27 mouse cellular contexts compared by ENCODE assay signal in the genomic region with DNA sequence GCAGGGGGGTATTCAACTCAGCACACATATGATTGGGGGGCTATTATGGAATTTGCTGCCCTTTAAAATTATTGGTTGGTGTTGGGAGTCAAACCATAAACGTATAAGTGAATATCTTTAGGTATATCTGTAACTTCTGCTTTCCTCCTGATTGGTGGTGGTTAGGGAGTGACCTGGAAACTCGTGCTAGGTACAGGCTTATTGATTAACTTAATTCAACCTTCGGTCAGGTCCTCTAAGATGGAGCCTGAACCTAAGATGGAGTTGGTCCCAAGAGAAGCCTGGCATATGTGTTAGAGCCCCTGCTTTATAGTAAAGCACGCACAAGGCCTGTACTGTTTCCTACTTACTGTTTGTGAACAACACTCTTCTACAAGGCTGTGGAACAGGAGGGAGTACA. TPM values are rescaled to one million over a fixed set of nuclear protein-coding genes. Genes with fewer than 3 reads are reported as not detected.
A peak's percentile ranks its signal among the peaks of the same experiment; 100 is the strongest.
DNase-seq lines count a peak whose midpoint lies in the region; ATAC-seq and TF ChIP-seq lines count a peak whose summit lies in the region.
"Had no signal": no experiment of that assay in that cellular context is flagged by ENCODE, and none has a peak within 500 bp of the region (broad histone marks: within the 10 kb centered on the region; RNA-seq: fewer than 3 reads in every experiment).

No protein-coding gene starts in this region.

- H3K4me1 ChIP-seq in kidney, adult 2 months (ENCODE audit: control insufficient read depth, insufficient read depth, low read length): peaks cover 27% of the 10 kb centered on the region
- peaks cover 16% of the 10 kb centered on the region for H3K4me1 ChIP-seq in liver, adult 2 months (ENCODE audit: control insufficient read depth, insufficient read depth, low read length)
- no peaks in the 10 kb centered on the region for H3K4me1 ChIP-seq in liver, embryonic 11.5 days (replicated peaks; ENCODE audit: control insufficient read depth, insufficient read depth, low read length)
- H3K4me1 ChIP-seq: embryonic facial prominence, embryonic 10.5 days; embryonic facial prominence, embryonic 12.5 days; forebrain, embryonic 13.5 days; forebrain, embryonic 15.5 days had no signal

- no peaks in the 10 kb centered on the region for H3K36me3 ChIP-seq in kidney, adult 2 months (ENCODE audit: control insufficient read depth, insufficient read depth, low read length)
- peaks cover 11% of the 10 kb centered on the region; the same call in 1 of the 2 replicates for H3K36me3 ChIP-seq in liver, adult 2 months (ENCODE audit: control insufficient read depth, insufficient read depth, low read length)
- H3K36me3 ChIP-seq in liver, embryonic 11.5 days (ENCODE audit: control insufficient read depth, insufficient read depth, low read length): no peaks in the 10 kb centered on the region
- H3K36me3 ChIP-seq: embryonic facial prominence, embryonic 10.5 days; embryonic facial prominence, embryonic 12.5 days; forebrain, embryonic 15.5 days; G1E had no signal

- H3K9me3 ChIP-seq in liver, embryonic 11.5 days (ENCODE audit: control insufficient read depth, low read length): no peaks in the 10 kb centered on the region
- H3K9me3 ChIP-seq: embryonic facial prominence, embryonic 10.5 days; forebrain, embryonic 13.5 days; forebrain, embryonic 15.5 days; G1E had no signal

- DNase-seq in adrenal gland, adult 2 months: peak; percentile 1
- DNase-seq in adrenal gland, postnatal 14 days: no peak
- peak; percentile 56 for DNase-seq in kidney, adult 2 months
- no peak for DNase-seq in kidney, postnatal 14 days
- DNase-seq in liver, adult 2 months (ENCODE audit: extremely low read depth, low read depth, low spot score): peak; percentile 70
- no peak for DNase-seq in liver, embryonic 11.5 days (ENCODE audit: low spot score)
- DNase-seq: adrenal gland, postnatal 10 days; adrenal gland, postnatal 36 days; B cell, adult 2 months; cerebellum, adult 11-12 months; cerebellum, adult 2 months; cerebellum, adult 9-10 months; cerebellum, postnatal 10 days; cerebellum, postnatal 25 days; forebrain, postnatal 0 days had no signal

- H3K27ac ChIP-seq in kidney, adult 2 months (ENCODE audit: insufficient read depth, low read depth, low read length): 0 out of 2 replicates have a peak overlapping the region, but pooled peaks have one; percentile 20
- peak overlapping the region; percentile 72 for H3K27ac ChIP-seq in liver, adult 2 months (replicated peaks; ENCODE audit: insufficient read depth, low read depth, low read length)
- H3K27ac ChIP-seq in liver, embryonic 11.5 days (ENCODE audit: low read depth, low read length): no peak overlapping the region
- H3K27ac ChIP-seq: embryonic facial prominence, embryonic 10.5 days; embryonic facial prominence, embryonic 12.5 days; forebrain, embryonic 13.5 days; forebrain, embryonic 15.5 days had no signal

- 66% methylated on average over 4 of the region's 4 CpGs for WGBS in kidney, adult 2 months
- WGBS in liver, adult 2 months: 41% methylated on average over 4 of the region's 4 CpGs
- WGBS in liver, embryonic 11.5 days: 69% methylated on average over 4 of the region's 4 CpGs

- no peak overlapping the region for H3K4me3 ChIP-seq in kidney, adult 2 months (ENCODE audit: insufficient read depth, low read depth, low read length)
- no peak overlapping the region for H3K4me3 ChIP-seq in liver, adult 2 months (ENCODE audit: insufficient read depth, low read depth, low read length)
- no peak overlapping the region for H3K4me3 ChIP-seq in liver, embryonic 11.5 days (ENCODE audit: low read depth, low read length)
- H3K4me3 ChIP-seq: embryonic facial prominence, embryonic 10.5 days; embryonic facial prominence, embryonic 12.5 days; forebrain, embryonic 13.5 days; forebrain, embryonic 15.5 days had no signal

- no peak overlapping the region for H3K9ac ChIP-seq in liver, adult 2 months (ENCODE audit: low read depth, low read length)
- H3K9ac ChIP-seq in liver, embryonic 11.5 days (ENCODE audit: low read depth, low read length): no peak overlapping the region
- H3K9ac ChIP-seq: embryonic facial prominence, embryonic 12.5 days; forebrain, embryonic 13.5 days; forebrain, embryonic 15.5 days; forebrain, postnatal 0 days had no signal

- no peak for TF ChIP-seq CTCF in kidney, adult 2 months (conservative IDR thresholded peaks at IDR 0.05; ENCODE audit: insufficient read depth, insufficient read length, low read depth, low read length)
- no peak for TF ChIP-seq CTCF in liver, adult 2 months (IDR thresholded peaks at IDR 0.05; ENCODE audit: low read depth, low read length)

- no peak for ATAC-seq in liver, embryonic 11.5 days (replicated peaks; ENCODE audit: low FRiP score)
- ATAC-seq: activated CD4-positive, CD25-positive, alpha-beta regulatory T cell, adult 4 months; CD4-positive, CD25-positive, alpha-beta regulatory T cell, adult 4 months; forebrain, embryonic 13.5 days; forebrain, embryonic 15.5 days; forebrain, postnatal 0 days; Patski had no signal

- peaks cover 27% of the 10 kb centered on the region; the same call in 1 of the 2 replicates for H3K79me2 ChIP-seq in liver, adult 2 months (ENCODE audit: control insufficient read depth, insufficient read depth, low read length)

- TF ChIP-seq POLR2A in kidney, adult 2 months (IDR thresholded peaks at IDR 0.05; ENCODE audit: low read depth, low read length): no peak
- no peak for TF ChIP-seq POLR2A in liver, adult 2 months (IDR thresholded peaks at IDR 0.05; ENCODE audit: extremely low read depth, insufficient read depth, low read length)

- H3K4me2 ChIP-seq in liver, embryonic 11.5 days: no peak overlapping the region
- H3K4me2 ChIP-seq: embryonic facial prominence, embryonic 12.5 days; forebrain, embryonic 13.5 days; forebrain, embryonic 15.5 days had no signal

- no peaks in the 10 kb centered on the region for H3K27me3 ChIP-seq in kidney, adult 2 months (replicated peaks; ENCODE audit: control insufficient read depth, insufficient read depth, low read length)
- H3K27me3 ChIP-seq in liver, adult 2 months (ENCODE audit: control insufficient read depth, insufficient read depth, low read length): no peaks in the 10 kb centered on the region
- H3K27me3 ChIP-seq in liver, embryonic 11.5 days (replicated peaks; ENCODE audit: control insufficient read depth, insufficient read depth, low read length): no peaks in the 10 kb centered on the region
- H3K27me3 ChIP-seq: CH12.LX; embryonic facial prominence, embryonic 12.5 days; forebrain, embryonic 13.5 days; forebrain, embryonic 15.5 days; Patski had no signal

RNA-seq across cellular contexts. Expression of a gene that starts 34.8 kb away (rescaled TPM):
- 100 to 1,000 TPM; 536 to 579 TPM for total RNA-seq in adrenal gland, adult 2 months (2021)
- polyA plus RNA-seq in adrenal gland, adult 2 months (2012; rRNA removed): 474 and 524 TPM in 2 replicates
- 351 and 352 TPM in 2 replicates for total RNA-seq in adrenal gland, postnatal 14 days (2021)
- 286 and 295 TPM in 2 replicates for polyA plus RNA-seq in kidney, adult 2 months (2012; rRNA removed)
- total RNA-seq in liver, adult 2 months (2014; rRNA removed): 266 and 269 TPM in 2 replicates
- polyA plus RNA-seq in liver, adult 2 months (2012; rRNA removed): 237 and 274 TPM in 2 replicates
- polyA plus RNA-seq in liver, embryonic 11.5 days (2014; fragmentation: Nextera tagmentation; extraction: Ambion mirVana): 18.6 and 21.0 TPM in 2 replicates

RNA-seq across cellular contexts. Expression of a gene that starts 46.7 kb away (rescaled TPM):
- total RNA-seq in adrenal gland, adult 2 months (2021): 10 to 100 TPM; 41.3 to 58.6 TPM
- 6.4 and 8.5 TPM in 2 replicates for polyA plus RNA-seq in adrenal gland, adult 2 months (2012; rRNA removed)
- total RNA-seq in adrenal gland, postnatal 14 days (2021): 23.0 and 25.2 TPM in 2 replicates
- 2.8 TPM in 2 replicates for polyA plus RNA-seq in kidney, adult 2 months (2012; rRNA removed)
- total RNA-seq in liver, adult 2 months (2014; rRNA removed): 6.3 and 6.6 TPM in 2 replicates
- polyA plus RNA-seq in liver, adult 2 months (2012; rRNA removed): 5.4 and 7.5 TPM in 2 replicates
- polyA plus RNA-seq in liver, embryonic 11.5 days (2014; fragmentation: Nextera tagmentation; extraction: Ambion mirVana): 0.14 TPM in 1 of 2 replicates, not detected in the other
- total RNA-seq: CH12.LX; forebrain, postnatal 0 days had no signal
- polyA plus RNA-seq: activated CD4-positive, CD25-positive, alpha-beta regulatory T cell, adult 4 months; CD4-positive, CD25-positive, alpha-beta regulatory T cell, adult 4 months; cerebellum, adult 2 months; cortical plate, adult 2 months; embryonic facial prominence, embryonic 10.5 days; embryonic facial prominence, embryonic 12.5 days; embryonic facial prominence, embryonic 14.5 days; forebrain, embryonic 11.5 days; forebrain, embryonic 13.5 days; forebrain, embryonic 15.5 days; forebrain, postnatal 0 days; G1E had no signal

Comparison
In these comparisons a context has a peak if more than half of its experiments do, and no peak if none do; other contexts are left out.
1. DNase-seq: peak in adrenal gland, adult 2 months (single experiment), kidney, adult 2 months (single experiment) and liver, adult 2 months (single experiment); none in adrenal gland, postnatal 14 days (single experiment), kidney, postnatal 14 days (single experiment) and liver, embryonic 11.5 days (single experiment).
2. RNA of a gene that starts 34.8 kb away (polyA plus RNA-seq): 474 to 524 TPM in adrenal gland, adult 2 months, 286 to 295 TPM in kidney, adult 2 months and 237 to 274 TPM in liver, adult 2 months; 18.6 to 21.0 TPM in liver, embryonic 11.5 days; every median in the first group is over 10 times any median in the second.